Mouse (Mus musculus) kidney, adult 18-20 months (tissue): ENCODE measurements around the gene Atp1a4.

Source experiments
- DNase-seq: peaks from one replicate; pipeline ENCODE4 v3.0.0; 2021

The Atp1a4 gene

GRCm38 (mm10) chr1:172258314-172258713 lies at the start of gene Atp1a4:
Gene Atp1a4, minus strand, starts transcription at chr1:172258414.
- DNase-seq = no peak

GRCm38 (mm10) chr1:172307936-172308335 lies 49.7 kb upstream of the Atp1a4 start:
- no peak for DNase-seq

GRCm38 (mm10) chr1:172306885-172307284 lies 48.7 kb upstream of the Atp1a4 start:
- DNase-seq = no peak

- DNase-seq = no peak
Measured at GRCm38 (mm10) chr1:172306196-172306595, 48.0 kb upstream of the Atp1a4 start.

- no peak for DNase-seq
Measured at GRCm38 (mm10) chr1:172305635-172306034, 47.4 kb upstream of the Atp1a4 start.

- DNase-seq = no peak
Measured at GRCm38 (mm10) chr1:172305153-172305552, 46.9 kb upstream of the Atp1a4 start.

- DNase-seq = no peak
Measured at GRCm38 (mm10) chr1:172304443-172304842, 46.2 kb upstream of the Atp1a4 start.

- DNase-seq = no peak
Measured at GRCm38 (mm10) chr1:172302851-172303250, 44.6 kb upstream of the Atp1a4 start.

- DNase-seq = no peak
Measured at GRCm38 (mm10) chr1:172302311-172302710, 44.1 kb upstream of the Atp1a4 start.

GRCm38 (mm10) chr1:172301180-172301579 lies 43.0 kb upstream of the Atp1a4 start:
- no peak for DNase-seq

- DNase-seq = no peak
Measured at GRCm38 (mm10) chr1:172300247-172300646, 42.0 kb upstream of the Atp1a4 start.

- DNase-seq = no peak
Measured at GRCm38 (mm10) chr1:172299528-172299927, 41.3 kb upstream of the Atp1a4 start.

- DNase-seq = no peak
Measured at GRCm38 (mm10) chr1:172297611-172298537, 39.7 kb upstream of the Atp1a4 start, which contains the start of gene Atp1a2. Gene Atp1a2, minus strand, starts transcription at chr1:172298064.

GRCm38 (mm10) chr1:172296816-172297510 lies 38.7 kb upstream of the Atp1a4 start:
- DNase-seq = no peak

GRCm38 (mm10) chr1:172295751-172296197 lies 37.6 kb upstream of the Atp1a4 start:
- DNase-seq = no peak

GRCm38 (mm10) chr1:172293449-172293848 lies 35.2 kb upstream of the Atp1a4 start:
- no peak for DNase-seq

GRCm38 (mm10) chr1:172292880-172293279 lies 34.7 kb upstream of the Atp1a4 start:
- no peak for DNase-seq

GRCm38 (mm10) chr1:172289617-172289946 lies 31.4 kb upstream of the Atp1a4 start:
- no peak for DNase-seq

GRCm38 (mm10) chr1:172288900-172289616 lies 30.8 kb upstream of the Atp1a4 start:
- no peak for DNase-seq

- DNase-seq = no peak
Measured at GRCm38 (mm10) chr1:172286740-172287139, 28.5 kb upstream of the Atp1a4 start.

GRCm38 (mm10) chr1:172284221-172284620 lies 26.0 kb upstream of the Atp1a4 start:
- no peak for DNase-seq

- DNase-seq = no peak
Measured at GRCm38 (mm10) chr1:172283073-172283472, 24.9 kb upstream of the Atp1a4 start.

- DNase-seq = no peak
Measured at GRCm38 (mm10) chr1:172281522-172282254, 23.5 kb upstream of the Atp1a4 start.
